Mouse (Mus musculus) spleen, adult 2 months (tissue): ENCODE measurements around the gene Nos2.

ENCODE experiments used
- CTCF ChIP-seq: fragments of 200-500 bp; IDR thresholded peaks from 2 replicates; pipeline ENCODE4 v1.5.1; 2011; ENCODE audit warnings: mild to moderate bottlenecking, inconsistent platforms; ENCODE audit not compliant: insufficient read depth, insufficient read length, insufficient replicate concordance; ENCODE audit errors: extremely low read depth
- POLR2A ChIP-seq: fragments of 200-500 bp; IDR thresholded peaks from 2 replicates; pipeline ENCODE4 v1.6.1; 2011; ENCODE audit warnings: low read depth, low read length, inconsistent platforms

DNA sequence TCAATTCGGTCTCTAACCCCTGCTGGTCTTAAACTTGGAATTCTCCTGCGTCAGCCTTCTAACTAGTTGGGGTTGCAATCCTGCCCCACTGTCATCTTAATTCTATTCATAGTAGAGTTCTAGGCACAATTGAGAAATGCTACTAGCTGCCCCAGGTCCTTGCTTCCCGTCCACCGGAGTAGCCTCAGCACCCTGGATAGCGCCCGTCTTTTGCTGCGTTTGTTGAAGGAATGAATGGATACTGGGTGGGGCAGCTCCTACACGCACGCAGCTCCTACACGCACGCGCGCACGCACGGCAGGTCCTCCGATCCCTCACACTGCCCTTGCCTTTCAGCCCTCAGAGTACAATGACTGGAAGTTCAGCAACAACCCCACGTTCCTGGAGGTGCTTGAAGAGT lies 31.9 kb downstream of the Nos2 start:
- TF ChIP-seq POLR2A (no peak), CTCF (no peak)
